Mouse (Mus musculus) small intestine, adult 2 months (tissue): Measurements from ENCODE around the gene Srxn1. TPM values are rescaled to one million over a fixed set of nuclear protein-coding genes. Genes with fewer than 3 reads are reported as not detected.

ENCODE experiments used
- H3K27ac ChIP-seq: fragments of 200-500 bp; 2 replicates; pipeline ENCODE4 v1.5.1; 2012; ENCODE audit warnings: low read depth, low read length, control low read depth, inconsistent platforms; ENCODE audit not compliant: insufficient read depth
- H3K27me3 ChIP-seq: fragments of 200-500 bp; 2 replicates; pipeline ENCODE4 v1.6.1; 2012; ENCODE audit warnings: mild to moderate bottlenecking, moderate library complexity, low read length, inconsistent platforms; ENCODE audit not compliant: control insufficient read depth, insufficient read depth
- H3K36me3 ChIP-seq: fragments of 200-500 bp; 2 replicates; pipeline ENCODE4 v1.6.1; 2012; ENCODE audit warnings: mild to moderate bottlenecking, low read length, control low read depth, inconsistent platforms; ENCODE audit not compliant: control insufficient read depth, insufficient read depth
- H3K4me1 ChIP-seq: fragments of 200-500 bp; 2 replicates; pipeline ENCODE4 v1.6.1; 2012; ENCODE audit warnings: low read length, inconsistent platforms, mixed read lengths; ENCODE audit not compliant: control insufficient read depth, insufficient read depth, insufficient read length
- H3K4me3 ChIP-seq: fragments of 200-500 bp; 2 replicates; pipeline ENCODE4 v1.5.1; 2012; ENCODE audit warnings: low read depth, mild to moderate bottlenecking, control low read depth, inconsistent platforms, low read length, moderate library complexity
- CTCF ChIP-seq: fragments of 200-500 bp; IDR thresholded peaks from 2 replicates; pipeline ENCODE4 v1.5.1; 2012; ENCODE audit warnings: low read depth, mild to moderate bottlenecking, control low read depth, inconsistent platforms, low read length, moderate library complexity, mixed read lengths; ENCODE audit not compliant: insufficient replicate concordance, insufficient read length; ENCODE audit errors: extremely low read depth
- POLR2A ChIP-seq: fragments of 200-500 bp; IDR thresholded peaks from 2 replicates; pipeline ENCODE4 v1.6.1; 2012; ENCODE audit warnings: low read depth, mild to moderate bottlenecking, control low read depth, inconsistent platforms, low read length, moderate library complexity
- WGBS: fragments of 180-500 bp; shearing (Covaris S2); methylation state at CpG from one replicate; pipeline ENCODE4 v1.1.7; 2018; 5-methylcytosine and 5-hydroxymethylcytosine counted together
- polyA plus RNA-seq: library from polyadenylated mRNA; depleted of rRNA; stranded (reverse); fragments of >200 nt; gene quantifications from 2 replicates; pipeline ENCODE4 v1.2.3, GENCODE M21; 2012

Gene Srxn1
- polyA plus RNA-seq, 1 experiment = 579 TPM

- H3K4me1 ChIP-seq = peaks cover 7% of the 10 kb centered on the region
- peaks cover 24% of the 10 kb centered on the region for H3K27me3 ChIP-seq
- no peaks in the 10 kb centered on the region for H3K36me3 ChIP-seq
- H3K27ac ChIP-seq = no peak overlapping the region
- H3K4me3 ChIP-seq = no peak overlapping the region
- TF ChIP-seq POLR2A = no peak
- TF ChIP-seq CTCF = no peak
- 33% methylated on average over 12 of the region's 12 CpGs for WGBS
These were observed 13.8 kb upstream of the Srxn1 start for GRCm38 (mm10) chr2:152091342-152092056.

- Histone ChIP-seq H3K27ac (no peak overlapping the region), H3K27me3 (peaks cover 24% of the 10 kb centered on the region), H3K36me3 (no peaks in the 10 kb centered on the region), H3K4me1 (peaks cover 7% of the 10 kb centered on the region), H3K4me3 (peak overlapping the region; percentile 53)
- TF ChIP-seq CTCF = no peak
- no peak for TF ChIP-seq POLR2A
- 5% methylated on average over 45 of the region's 45 CpGs for WGBS
These were observed 12.4 kb upstream of the Srxn1 start for GRCm38 (mm10) chr2:152092927-152093326.

DNA sequence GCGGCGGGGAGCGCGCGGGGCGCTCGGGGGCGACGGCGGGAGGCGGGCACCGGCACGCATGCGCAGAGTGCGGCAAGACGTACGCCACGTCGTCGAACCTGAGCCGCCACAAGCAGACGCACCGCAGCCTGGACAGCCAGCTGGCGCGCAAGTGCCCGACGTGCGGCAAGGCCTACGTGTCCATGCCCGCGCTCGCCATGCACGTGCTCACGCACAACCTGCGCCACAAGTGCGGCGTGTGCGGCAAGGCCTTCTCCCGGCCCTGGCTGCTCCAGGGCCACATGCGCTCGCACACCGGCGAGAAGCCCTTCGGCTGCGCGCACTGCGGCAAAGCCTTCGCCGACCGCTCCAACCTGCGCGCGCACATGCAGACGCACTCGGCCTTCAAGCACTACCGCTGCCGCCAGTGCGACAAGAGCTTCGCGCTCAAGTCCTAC is 11.9 kb upstream of the Srxn1 start:
- Histone ChIP-seq H3K27me3 (peaks cover 24% of the 10 kb centered on the region), H3K4me3 (peak overlapping the region; percentile 56), H3K4me1 (peaks cover 7% of the 10 kb centered on the region), H3K27ac (no peak overlapping the region), H3K36me3 (no peaks in the 10 kb centered on the region)
- 2% methylated on average over 60 of the region's 60 CpGs for WGBS
- TF ChIP-seq POLR2A (no peak), CTCF (no peak)

DNA sequence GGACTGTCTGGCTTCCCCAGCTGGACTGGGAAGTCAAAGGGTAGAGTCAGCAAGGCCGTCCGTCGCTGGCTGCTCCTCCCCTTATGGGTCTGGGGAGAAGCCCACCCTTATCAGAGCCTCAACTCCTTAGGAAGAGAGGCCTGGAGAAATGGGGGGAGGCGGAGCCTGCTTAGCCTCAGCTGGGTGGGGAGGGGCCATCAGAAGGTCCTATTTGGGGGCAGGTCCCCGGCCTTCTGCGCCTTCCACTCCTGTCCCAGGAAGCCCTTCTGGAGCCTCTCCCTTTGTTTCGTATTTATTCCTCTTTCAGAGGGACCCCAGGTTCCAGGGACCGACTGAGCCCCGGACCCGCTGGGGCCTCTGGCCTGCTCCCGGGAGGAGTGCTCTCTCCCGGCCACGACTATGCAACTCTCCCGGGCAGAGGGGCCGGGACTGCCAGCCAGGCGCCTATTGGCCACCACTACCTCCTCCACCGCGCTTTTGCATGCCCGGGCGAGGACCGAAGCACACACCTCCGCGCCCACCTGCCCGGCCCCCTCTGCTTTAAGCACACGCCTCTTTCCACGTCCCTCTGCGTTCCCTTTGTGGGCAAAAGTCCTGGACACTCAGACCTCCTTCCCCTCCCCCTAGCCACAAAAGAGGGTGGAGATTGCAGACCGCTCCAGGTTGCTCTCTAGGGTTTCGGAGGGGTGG is 10.3 kb upstream of the Srxn1 start:
- 19% methylated on average over 29 of the region's 29 CpGs for WGBS
- H3K4me3 ChIP-seq = no peak overlapping the region

DNA sequence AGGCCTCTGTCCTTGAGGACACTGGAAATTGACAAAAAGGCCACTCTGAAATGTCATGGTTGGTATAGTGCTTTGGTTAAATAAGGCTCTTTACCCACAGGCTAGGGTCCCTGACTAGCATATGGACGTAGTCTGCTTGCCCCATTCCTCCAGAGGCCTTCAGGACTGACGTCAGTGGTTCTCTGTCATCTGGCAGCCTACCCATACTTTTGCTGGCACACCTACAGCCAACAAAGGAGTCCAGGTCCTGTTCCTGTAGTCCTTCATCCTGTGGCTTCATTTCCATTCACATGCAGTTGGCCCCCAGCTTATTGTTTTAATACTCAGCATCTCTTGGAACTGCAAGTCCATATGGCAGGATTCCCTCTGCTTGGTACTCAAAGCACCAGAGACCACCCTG is 8.4 kb upstream of the Srxn1 start:
- TF ChIP-seq POLR2A = no peak
- no peak for TF ChIP-seq CTCF
- Histone ChIP-seq H3K4me1 (peaks cover 7% of the 10 kb centered on the region), H3K36me3 (no peaks in the 10 kb centered on the region), H3K4me3 (no peak overlapping the region), H3K27ac (no peak overlapping the region), H3K27me3 (peaks cover 24% of the 10 kb centered on the region)
- WGBS = 85% methylated on average over 2 of the region's 2 CpGs

More for the DNA sequence above, 10.3 kb upstream of the Srxn1 start:
- H3K27me3 ChIP-seq = peaks cover 24% of the 10 kb centered on the region
- no peak overlapping the region for H3K27ac ChIP-seq
- H3K36me3 ChIP-seq = no peaks in the 10 kb centered on the region
- H3K4me1 ChIP-seq = peaks cover 7% of the 10 kb centered on the region
- no peak for TF ChIP-seq CTCF
- no peak for TF ChIP-seq POLR2A

GRCm38 (mm10) chr2:152097916-152098315 is 7.4 kb upstream of the Srxn1 start:
- no peak for TF ChIP-seq POLR2A
- no peak for TF ChIP-seq CTCF
- H3K36me3 ChIP-seq = no peaks in the 10 kb centered on the region
- peaks cover 22% of the 10 kb centered on the region for H3K27me3 ChIP-seq
- H3K4me1 ChIP-seq = peaks cover 7% of the 10 kb centered on the region
- 70% methylated on average over 11 of the region's 11 CpGs for WGBS
- H3K27ac ChIP-seq = no peak overlapping the region
- no peak overlapping the region for H3K4me3 ChIP-seq

DNA sequence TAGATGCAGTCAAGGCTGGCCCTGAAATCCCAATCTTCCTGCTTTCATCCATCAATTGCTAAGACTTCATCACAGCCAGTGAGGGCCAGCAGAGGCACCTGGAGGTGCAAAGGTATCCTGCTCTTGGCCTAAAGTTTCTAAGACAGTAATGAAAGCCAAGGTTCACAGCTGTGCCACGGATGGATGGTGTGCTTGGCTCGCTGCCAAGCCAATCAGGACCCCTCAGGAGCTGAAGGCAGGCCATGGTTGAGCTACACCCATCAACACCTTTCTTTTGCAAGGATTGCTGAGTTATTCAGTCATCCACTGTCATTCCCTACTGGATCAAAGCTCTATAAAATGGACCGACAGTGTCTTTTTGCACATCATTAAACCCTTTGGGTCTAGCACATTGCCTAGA is 5.8 kb upstream of the Srxn1 start:
- no peak overlapping the region for H3K27ac ChIP-seq
- H3K4me1 ChIP-seq = peaks cover under 1% of the 10 kb centered on the region; the same call in 1 of the 2 replicates
- H3K27me3 ChIP-seq = peaks cover 9% of the 10 kb centered on the region; the same call in 1 of the 2 replicates
- TF ChIP-seq CTCF (no peak), POLR2A (no peak)
- no peak overlapping the region for H3K4me3 ChIP-seq
- no peaks in the 10 kb centered on the region for H3K36me3 ChIP-seq
- WGBS = 42% methylated on average over 3 of the region's 3 CpGs
